Mouse (Mus musculus): ENCODE results near the gene Ank2.

Gene Ank2

DNA sequence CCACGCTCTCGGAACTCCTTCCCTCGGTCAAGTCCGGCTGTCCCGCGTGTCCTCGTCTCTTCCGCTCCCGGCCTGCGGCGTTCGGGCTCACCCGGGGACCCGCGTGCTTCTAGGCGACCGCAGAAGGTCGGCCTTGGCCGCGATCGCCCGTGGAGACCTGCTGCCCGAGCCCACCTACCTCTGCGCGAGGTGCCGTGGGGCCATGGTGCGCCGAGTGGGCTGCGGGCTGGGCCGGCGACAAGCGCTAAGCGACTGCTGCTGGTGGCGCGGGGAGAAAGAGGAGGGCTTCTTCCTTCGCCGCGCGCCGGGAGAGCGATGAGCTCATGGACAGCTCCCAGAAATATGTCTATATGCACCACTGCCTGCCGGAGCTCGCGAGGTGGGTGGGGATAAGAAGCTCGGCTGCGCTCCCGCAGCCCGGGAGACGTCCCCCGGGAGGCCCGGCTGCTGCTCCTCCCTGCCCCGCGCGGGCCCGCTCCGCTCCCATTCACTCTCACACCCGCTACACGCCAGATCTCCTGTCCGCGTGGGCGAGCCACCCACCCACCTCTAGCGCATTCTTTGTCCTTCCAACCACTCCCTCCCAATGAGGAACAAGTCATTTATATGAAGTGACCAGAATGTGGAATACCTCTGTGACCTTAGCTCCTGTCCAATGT lies at the start of gene Ank2:
Gene Ank2 (minus strand): TSS at position 609 of the 659 bp plus-strand sequence.
- DNase-seq (ENCODE audit: low read depth, low spot score) = peak; percentile 7

DNA sequence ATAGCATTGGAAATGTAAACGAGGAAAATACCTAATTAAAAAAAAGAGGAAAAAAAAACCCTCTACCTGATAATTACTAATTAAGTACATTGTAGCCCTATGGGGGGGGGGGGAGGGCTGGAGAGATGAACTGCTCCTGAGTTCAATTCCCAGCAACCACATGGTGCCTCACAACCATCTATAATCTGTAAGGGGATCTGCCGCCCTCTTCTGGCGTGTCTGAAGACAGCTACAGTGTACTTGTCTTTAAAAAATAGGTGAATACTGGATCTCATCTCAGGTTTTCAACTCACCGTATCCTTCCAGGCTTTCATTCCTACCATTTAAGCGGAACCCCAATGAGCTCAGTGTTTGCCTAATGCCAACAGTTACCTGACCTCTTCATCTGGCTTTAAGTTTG lies 48.7 kb upstream of the Ank2 start:
- no peak for DNase-seq (ENCODE audit: low read depth, low spot score)

DNA sequence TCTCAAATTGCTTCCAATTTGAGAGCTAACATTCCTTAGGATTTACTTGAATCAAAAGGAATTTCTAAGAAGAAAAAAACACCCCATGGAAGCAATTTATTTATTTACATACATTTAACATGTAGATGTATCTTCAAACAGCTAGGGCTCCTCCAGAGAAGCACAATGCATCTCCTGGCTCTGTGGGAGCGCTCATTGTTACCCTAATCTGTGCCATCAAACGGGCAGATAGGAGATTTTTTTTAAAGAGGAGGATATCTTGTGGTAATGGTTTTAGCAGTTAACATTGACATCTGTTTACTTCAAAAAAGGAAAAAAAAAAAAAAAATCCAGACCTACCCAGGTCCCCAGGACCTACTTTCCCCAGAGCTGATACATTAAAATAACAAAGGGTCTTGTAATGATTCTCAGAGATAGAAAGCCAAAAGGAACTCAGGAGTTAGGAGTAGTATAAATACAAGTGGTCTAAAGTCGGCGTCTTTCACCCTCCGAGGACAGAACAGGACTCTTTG lies 45.5 kb upstream of the Ank2 start:
- DNase-seq (ENCODE audit: low read depth, low spot score) = no peak

DNA sequence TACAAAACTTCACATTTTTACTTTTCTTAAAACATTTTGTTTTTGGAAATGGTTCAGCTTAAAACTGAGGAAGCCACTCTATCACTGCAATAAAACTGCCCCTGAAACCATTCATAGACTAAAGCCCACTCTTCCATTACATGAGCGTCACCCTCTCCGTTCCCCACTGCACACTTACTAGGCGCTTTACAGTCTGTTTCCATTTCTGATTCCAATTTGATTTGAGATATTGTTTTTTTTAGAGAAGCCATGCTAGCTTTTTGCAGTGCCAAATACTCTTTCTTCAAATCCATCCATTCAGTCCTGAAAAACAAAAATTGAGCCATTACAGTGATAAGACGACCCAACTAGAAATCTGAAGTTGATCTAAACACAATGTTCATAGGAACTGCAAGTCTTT lies 44.8 kb upstream of the Ank2 start:
- no peak for DNase-seq (ENCODE audit: low read depth, low spot score)

DNA sequence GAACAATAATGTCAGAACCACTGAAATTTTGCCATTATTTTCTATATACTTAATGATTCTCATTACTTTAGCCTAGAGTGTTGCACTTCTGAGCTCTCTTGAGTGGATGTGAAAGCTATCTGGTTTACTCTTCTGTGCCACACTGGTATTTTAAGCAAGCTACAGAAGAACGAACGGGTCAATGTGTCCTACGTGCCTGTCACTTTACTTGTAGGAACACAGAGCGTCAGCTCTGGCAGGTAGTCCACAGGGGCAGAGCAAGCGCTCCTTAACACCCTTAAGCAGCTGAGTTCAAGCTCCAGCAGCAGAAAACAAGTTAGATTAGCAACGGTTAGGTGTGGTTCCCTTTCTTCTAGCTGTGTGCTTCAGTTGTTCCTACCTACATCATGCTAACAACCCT lies 40.0 kb upstream of the Ank2 start:
- DNase-seq (ENCODE audit: low read depth, low spot score) = no peak

DNA sequence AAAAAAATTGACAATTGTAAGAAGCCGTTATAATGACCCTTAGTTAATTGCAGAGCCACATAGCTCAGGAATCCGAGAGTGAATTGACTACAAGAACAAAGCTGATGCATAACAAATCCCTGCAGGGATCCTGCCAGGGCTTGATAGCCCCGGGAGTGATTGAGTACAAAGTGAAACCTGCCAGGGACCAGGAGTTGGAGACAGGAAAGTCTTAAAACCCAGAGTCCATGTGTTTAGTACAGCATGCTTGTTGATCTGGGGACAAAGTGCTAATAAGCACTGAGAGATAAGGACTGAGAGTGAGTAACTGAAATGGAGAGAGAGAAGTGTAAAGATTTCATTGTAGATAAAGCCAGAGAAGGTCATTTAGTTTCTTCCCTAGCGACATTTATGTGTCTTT lies 31.1 kb upstream of the Ank2 start:
- DNase-seq (ENCODE audit: low read depth, low spot score) = no peak

DNA sequence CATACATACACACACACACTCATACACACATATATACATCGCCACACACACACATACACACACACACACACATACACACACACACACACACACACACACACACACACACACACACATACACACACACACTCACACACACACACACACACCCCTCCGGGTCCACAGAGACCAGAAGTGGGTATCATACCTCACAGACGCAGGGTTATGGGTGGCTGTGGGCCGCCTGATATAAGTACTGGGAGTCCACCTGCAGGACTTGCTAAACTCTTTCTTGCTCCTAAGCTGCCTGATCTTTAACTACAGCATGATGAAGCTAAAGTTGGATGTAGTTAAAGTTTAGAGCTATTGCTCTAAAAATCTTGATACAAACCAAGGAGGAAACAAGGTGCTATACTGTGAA lies 30.7 kb upstream of the Ank2 start:
- no peak for DNase-seq (ENCODE audit: low read depth, low spot score)

DNA sequence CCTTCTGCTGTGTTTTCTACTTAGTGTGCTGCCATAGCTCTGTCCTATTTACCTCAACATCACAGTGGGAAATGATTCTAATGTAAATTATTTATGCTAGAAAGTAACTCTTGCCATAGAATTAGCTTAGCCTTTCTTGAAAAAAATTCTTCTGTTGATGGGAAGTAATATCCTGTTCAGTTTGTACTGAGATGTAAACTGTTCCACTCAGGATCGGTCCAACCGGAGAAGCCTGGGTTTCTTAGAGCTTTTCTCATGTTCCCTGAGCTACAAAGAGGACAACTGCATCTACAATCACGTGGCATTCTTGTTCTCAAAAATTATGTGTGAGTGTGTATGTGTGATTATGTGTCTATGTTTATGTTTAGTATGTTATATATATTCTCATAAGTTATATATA lies 30.1 kb upstream of the Ank2 start:
- DNase-seq (ENCODE audit: low read depth, low spot score) = no peak

DNA sequence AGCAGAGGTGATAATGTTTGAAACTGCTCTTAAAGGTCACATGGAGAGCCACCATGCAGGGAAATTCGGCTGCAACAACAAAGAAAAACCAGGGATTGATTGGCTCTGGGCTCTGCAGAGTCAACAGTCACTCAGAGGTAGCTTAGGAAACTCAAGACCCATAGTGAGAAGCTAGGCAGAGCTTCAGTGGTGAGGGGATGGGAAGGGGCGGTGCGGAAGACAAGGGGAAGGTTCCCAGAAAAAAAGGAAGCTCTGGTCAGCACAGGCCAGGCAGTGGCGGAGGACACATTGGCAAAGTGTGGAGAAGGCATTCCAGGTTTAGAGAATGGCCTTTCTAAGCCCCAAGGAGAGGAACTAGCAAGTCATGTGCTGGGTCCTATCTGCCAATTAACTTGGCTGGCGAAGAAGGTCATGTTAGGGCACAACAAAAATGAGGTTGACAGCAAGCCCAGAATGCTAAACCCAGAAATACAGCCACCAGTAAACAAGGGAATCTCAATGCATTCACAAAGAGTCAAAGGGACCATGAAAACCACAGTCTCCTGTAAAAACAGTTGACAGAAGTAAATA lies 28.4 kb upstream of the Ank2 start:
- DNase-seq (ENCODE audit: low read depth, low spot score) = peak; percentile 55

DNA sequence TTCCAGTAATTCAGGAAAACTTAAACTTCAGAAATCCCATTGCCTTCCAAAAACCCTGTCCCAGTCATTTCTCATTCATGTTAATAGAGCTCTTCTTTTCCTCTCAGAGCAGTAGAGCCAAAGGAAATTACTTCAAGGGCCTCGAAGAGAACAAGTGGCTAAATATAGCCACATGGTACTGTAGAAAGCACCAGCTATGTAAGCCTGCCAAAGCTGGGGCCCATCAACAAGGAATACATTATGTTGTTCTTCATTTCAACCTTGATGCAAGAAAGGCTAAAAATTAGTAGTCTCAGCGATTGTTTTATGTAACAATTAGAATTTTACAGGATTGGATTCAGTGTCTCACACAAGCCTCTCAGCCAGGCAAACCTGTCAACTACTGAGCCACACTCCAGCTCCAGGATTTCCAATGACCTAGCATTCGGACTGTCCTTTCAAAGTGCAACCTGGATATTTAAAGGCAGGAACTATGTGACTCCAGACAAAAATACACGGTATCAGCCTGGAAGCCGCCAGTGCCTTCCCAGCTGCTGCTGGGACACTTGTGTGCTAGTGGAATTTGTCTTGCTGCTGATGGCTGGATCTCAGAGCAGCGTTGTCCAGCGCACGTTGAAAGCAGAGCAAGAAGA lies 26.2 kb upstream of the Ank2 start:
- DNase-seq (ENCODE audit: low read depth, low spot score) = peak; percentile 41

DNA sequence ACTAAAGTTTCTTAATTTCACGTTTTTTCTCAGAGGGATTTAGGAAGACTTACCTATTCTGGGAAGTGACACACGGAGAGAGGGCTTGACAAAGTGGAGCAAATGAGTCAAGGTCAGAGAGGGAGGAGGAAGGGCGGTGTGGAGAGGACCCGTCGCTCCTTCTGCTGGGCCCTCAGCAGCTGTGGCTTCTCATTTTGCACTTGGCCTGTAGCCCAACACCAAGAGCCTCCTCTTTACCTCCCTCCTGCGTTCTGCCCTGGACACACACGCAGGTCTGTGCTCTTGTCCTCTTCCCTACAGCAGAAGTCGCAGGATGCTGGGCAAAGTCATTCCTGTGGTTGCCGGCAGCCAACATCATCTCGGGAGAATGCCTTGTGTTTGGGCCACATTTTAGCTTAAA lies 22.0 kb upstream of the Ank2 start:
- DNase-seq (ENCODE audit: low read depth, low spot score) = peak; percentile 66

DNA sequence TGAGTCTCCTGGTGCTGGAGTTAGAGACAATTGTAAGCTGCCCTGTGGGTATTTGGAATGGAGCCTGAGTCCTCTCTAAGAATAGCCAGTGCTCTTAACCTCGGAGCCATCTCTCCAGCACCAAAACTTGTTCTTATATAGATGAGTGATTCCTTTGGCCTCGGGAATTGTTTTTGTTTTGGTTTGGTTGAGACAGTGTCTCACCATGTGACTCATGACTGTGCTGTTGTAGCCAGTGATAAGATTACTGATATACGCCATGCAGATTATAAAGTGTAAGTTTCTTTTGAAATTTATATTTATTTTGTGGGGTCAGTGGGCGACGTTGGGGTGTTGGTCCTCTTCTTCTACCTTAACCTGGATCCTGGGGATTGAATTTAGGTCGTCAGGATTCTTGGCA lies 21.1 kb upstream of the Ank2 start:
- no peak for DNase-seq (ENCODE audit: low read depth, low spot score)

DNA sequence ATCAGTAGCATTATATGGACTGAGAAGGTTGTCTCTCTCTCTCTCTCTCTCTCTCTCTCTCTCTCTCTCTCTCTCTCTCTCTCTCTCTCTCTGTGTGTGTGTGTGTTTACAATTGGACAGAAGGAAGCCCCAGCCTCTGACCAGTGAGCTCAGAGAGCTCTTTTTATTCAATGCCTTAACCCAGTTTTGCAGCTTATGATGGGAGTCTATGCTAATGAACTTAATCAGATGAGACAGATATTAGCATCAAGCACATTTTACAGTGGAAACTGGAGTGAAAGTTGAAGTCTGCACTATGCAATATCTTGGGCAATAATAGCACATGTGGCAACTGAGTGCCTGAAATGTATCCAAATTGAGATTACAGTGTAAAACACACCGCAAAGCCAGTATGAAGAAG lies 16.1 kb upstream of the Ank2 start:
- no peak for DNase-seq (ENCODE audit: low read depth, low spot score)

DNA sequence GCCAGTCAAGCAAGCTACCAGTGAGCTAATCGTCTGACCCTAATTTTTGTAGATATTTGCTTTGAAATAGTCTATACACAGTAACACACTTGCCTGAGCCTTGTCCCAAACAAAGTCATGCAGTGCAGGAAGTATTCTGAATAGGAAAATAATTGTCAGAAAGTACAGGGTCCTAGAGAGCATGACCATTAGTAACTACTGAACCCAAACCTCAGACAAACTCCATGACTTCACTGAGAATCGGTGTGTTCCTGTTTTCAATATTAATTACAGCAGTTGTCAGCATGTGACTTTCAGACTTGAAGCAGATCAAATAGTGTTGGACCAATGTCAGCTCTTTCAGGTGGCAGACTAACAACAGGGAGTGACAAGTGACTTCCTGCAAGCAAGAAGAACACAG lies 14.5 kb upstream of the Ank2 start:
- no peak for DNase-seq (ENCODE audit: low read depth, low spot score)

DNA sequence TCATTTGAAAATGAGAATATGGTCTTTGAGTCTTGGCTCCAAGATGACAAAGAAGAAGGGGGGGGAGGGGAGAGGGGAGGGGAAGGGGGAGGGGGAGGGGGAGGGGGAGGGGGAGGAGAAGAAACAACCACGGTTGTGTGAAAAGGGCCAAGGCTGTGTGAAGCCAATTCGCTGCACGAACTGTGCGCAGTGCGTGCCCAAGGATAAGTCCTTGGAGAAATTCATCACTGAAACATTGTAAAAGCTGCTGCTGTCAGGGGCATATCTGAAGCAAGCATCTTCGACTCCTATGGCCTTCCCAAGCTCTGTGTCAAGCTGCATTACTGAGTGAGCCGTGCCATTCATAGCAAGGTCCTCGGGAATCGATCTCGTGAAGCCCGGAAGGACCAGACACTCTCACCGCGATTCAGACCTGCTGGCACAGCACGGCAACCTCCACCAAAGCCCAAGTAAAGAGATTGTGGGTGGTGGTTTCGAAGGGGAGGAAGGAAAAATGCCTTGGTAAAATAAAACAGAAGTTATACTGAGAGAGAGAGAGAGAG lies 13.7 kb upstream of the Ank2 start:
- no peak for DNase-seq (ENCODE audit: low read depth, low spot score)

DNA sequence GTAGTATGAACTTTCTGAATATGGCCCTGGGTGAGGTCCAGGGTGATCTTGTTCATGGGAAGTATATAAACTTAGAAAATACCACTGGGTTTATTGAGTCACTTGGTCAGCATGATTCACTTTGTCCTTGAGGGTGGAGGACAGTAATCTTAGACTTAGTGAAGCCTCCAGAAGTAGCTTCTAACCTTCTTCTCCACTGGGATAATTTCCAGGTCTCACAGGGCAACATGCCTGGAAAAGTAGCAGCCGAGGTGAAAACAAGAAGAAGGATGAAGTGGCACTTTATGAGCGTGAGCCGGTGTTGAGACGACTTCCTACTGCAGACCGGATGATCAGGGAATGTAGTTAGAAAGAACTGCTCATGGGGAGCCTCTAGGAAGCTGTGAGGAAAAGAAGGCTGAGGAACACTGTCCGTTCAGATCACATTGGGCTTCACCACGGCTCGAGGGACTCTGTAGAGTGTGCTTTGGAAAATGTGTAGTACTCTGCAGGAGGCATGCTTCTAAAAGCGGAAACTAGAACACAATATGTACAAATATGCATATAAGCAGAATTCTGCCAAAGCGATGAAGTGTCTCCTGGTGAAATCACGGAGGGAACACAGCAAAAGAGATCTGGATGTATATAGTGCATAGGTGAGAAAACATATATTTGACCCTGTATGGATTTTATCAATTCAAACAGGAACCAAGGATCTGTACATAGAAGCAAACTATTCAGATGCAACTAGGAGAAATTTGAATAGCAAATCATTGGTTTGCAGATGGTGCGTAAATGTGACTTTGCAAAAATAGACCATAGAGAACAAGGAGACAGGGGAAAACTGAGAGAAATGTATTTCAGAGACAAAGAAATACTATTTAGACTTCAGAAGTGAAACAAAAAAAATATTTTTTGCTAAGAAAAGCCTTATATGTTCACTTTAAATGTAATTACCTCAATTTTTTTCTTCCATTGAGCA lies 12.9 kb upstream of the Ank2 start:
- DNase-seq (ENCODE audit: low read depth, low spot score) = peak; percentile 47

DNA sequence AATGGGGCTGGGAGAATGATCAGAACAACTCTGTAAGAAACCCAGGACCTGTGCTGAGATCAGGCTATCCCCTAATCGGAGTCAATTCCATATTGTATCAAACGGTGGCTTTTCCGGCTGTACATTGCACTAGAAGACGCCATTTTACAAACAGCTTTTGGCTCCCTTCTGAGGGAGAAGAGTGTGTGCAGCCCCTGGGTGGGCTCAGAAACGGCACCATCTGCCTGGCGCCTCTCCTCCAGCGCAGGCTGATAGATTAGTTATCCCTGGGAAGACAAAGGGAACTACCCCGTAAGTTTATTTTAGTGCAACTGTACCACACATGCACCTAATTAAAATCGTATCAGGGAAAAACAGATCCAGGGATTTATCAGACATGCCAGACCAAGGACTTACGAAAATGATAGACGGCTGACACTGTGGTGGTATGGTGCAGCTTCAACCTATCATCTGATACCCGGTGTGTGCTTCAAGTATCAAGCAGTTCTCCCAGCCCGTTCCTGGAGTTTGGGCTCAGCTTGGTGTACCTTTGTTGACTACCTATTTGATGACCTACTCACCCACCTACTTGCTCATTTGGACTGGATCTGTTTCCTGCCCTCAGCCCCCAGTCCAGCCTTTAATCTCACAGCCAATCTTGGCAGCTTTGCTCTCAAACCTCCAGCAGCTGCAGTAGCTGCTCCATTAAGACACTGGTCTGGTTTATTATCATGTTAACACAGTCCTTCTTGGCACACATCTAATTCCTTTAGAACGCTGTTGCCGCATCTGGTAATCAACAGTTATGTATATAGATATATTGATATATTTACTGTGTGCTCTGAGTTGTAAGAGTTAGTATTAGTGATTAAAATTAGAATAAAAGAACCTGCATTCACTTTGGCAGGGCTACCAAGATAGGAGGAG lies 9.0 kb upstream of the Ank2 start:
- no peak for DNase-seq (ENCODE audit: low read depth, low spot score)

DNA sequence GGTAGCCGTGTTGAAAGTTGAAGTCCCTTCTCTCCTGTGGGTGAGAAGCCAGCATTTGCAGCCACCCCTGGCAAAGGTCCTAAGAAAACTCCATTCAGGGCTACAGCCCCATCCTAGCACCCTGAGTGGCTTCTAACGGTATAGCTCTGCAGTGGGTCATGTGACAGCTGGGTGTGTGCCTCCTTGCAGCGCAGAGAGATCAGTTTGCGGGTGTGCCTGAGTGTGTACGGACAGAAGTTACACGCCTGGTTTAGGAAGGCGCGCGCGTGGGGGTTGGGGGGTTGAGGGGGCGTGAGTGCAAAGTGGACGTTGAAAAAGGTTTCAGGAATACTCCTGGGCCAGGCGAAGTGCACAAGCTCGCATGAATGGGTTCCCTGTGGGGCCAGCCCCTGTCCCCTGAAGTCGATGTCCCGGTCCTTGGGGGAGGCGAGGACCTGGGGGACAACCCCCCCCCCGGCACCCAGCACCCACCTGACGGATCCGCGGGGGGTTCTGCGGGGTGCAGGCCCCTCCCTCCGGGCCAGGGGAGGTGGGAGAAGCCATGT lies 881 bp downstream of the Ank2 start:
- DNase-seq (ENCODE audit: low read depth, low spot score) = no peak

DNA sequence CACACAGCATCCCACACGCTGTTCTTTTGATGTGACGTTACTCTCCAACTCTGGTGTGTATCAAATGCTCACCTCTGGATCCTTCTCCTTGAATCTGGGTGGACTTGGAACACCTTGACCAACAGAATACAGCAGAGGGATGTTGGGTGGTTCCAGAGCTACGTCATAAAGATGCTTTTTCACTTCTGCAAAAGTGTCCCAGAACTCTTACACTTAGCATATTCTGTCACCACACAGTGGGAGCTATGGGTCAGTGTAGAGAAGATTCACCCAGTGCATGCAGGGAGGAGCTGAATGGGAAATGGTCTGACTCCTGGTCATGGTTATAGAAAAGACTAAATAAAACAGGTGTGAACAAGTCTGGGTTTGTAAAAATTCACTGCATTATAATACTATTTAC lies 6.5 kb downstream of the Ank2 start:
- no peak for DNase-seq (ENCODE audit: low read depth, low spot score)

DNA sequence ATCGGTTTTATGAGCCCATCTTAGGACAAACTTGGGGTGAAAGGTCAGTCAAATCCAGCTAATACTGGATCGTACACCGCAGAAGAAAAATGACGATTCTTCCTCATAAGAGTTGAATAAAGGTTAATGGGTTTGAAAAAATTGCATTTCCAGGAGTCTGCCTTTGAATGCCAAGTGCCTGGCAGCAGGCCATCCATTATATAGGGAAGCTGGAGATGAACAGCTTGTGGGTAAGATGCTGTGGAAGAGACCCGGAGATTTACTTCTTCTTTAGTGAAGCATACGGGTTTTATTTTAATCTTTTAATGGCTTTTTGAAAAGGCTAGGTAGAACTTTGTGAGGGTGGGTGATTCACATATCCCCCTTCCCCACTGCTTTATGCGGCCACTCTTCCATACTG lies 11.8 kb downstream of the Ank2 start:
- no peak for DNase-seq (ENCODE audit: low read depth, low spot score)
